Mouse (Mus musculus) 3134 (cell line): ENCODE results near the gene Fhl1.

Source experiments
- DNase-seq: peaks from one replicate; pipeline ENCODE4 v3.0.0-alpha.2; 2011; ENCODE audit warnings: low spot score; ENCODE audit not compliant: insufficient read length; ENCODE audit errors: extremely low read depth

Fhl1 gene

DNA sequence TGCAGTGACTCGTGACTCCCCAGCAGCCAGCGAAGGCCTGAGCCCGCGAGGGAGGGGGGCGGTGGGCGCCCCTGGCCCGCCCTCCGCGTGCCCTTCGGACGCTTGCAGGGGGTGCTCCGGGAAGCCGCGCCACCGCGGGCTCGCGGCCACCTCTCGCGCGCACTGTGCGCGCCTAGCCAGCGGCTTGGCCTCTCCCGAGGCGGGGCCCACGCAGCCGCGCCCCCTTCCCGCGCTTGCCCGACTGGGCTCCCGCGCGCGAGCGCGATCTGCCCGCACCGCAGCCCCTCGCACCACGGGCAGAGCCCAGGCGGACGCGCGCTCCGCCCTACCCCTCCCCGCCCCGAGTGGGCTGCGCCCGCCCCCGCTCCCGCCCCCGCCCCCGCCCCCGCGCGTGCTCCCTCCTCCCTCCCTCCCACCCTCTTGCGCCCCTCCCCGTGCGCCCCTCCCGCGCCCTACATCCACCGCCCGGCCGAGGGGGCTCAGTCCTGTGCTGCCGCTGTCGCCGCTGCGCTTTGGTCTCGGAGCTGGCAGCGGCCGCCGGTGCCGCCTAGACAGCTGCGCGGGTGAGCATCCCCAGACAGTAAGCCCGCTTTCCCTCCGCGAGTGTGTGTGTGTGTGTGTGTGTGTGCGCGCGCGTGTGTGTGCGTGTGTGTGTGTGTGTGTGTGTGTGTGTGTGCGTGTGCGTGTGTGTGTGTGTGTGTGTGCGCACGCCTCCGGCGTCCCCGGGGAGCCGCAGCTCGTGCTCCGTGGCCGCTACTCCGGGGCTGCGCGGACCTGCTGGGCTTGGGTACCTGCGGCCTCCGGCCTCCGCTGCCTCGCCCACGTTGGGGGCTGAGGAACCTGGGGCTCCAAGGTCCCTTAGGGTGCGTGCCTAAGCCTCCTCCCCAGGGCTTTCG, at the start of gene Fhl1:
Fhl1 (plus strand) TSS at position 482 of the 896 bp plus-strand sequence.
- no peak for DNase-seq

DNA sequence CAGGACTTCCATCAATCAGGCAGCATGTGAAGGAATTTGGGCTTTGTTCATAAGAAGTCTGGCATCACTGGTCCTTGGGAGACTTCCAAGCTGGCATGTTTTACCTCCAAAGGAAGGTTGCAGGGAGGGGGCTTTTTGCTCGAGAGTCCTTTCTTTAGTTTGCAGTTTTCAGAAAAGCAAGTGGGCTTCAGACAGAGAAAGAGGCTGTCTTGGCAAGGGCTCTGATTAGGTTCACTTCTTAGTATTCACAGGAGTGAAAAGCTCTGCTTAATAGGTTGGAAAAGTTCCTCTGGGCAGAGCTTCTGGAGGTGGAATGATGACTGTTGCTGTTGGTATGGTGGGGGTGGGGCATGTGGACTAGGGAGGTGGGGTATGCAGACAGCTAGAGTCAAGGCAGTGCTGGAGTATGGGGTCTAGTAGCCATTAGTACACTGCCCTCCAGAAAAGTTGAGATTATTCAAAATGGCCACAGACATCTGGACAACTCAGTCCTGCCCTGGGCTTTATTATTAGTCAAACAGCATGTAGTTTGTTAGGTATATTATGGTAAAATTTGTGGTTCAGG, 49.3 kb upstream of the Fhl1 start:
- DNase-seq, result no peak

DNA sequence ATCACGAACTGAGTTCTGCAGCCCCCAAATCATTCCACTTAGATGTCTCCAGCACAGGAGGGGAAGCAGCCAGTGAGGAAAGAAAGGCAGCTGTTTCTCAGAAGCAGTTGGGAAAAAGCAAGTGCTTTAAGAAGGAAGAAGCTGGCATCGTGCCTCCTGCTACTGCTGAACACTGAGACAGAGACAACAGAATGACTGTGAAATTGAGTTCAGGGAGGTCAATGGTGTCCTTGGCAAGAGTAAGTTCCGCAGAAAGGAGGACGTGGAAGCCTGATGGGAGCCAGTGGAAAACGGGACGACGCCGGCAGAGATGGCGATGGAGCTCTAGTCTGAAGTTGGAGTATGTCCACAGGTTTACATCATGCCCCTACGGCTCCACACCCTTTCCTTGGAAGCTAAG, 48.1 kb upstream of the Fhl1 start:
- no peak for DNase-seq

DNA sequence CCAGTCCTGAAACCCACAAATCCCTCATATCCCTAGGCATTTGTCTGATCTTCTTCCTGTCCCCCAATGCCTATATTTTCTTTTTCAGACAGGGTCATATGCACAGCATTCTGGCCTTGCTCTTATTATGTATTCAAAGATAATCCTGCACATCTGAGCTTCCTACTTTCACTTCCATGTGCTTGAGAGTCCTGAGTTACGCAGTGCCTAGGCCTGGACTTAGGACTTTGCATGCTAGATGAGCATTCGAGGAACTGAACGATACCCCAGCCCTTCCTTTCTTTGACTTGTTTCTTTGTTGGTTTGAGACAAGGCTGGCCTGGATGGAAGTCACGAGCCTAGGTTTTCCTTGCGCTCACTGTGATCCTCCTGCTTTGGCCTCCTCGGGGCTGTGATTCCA, 39.0 kb upstream of the Fhl1 start:
- DNase-seq, result no peak

DNA sequence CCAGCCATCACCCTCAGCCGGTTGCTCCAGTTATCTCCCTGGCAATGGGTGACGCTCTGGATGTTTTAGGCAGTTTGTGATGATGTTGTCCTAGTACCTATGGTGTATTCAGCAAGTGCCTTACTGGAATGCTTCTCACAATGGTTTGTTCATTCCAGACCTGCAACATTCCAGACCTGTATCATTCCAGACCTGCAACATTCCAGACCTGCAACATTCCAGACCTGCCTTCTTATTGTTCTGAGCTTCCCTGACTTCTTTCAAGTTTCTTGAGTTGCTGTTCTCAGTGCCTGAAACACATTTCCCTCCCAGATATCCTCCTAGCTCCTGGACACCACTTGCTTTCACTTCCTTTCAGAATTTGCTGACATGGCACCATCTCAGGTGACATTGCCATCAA, 37.0 kb upstream of the Fhl1 start:
- DNase-seq, result no peak

DNA sequence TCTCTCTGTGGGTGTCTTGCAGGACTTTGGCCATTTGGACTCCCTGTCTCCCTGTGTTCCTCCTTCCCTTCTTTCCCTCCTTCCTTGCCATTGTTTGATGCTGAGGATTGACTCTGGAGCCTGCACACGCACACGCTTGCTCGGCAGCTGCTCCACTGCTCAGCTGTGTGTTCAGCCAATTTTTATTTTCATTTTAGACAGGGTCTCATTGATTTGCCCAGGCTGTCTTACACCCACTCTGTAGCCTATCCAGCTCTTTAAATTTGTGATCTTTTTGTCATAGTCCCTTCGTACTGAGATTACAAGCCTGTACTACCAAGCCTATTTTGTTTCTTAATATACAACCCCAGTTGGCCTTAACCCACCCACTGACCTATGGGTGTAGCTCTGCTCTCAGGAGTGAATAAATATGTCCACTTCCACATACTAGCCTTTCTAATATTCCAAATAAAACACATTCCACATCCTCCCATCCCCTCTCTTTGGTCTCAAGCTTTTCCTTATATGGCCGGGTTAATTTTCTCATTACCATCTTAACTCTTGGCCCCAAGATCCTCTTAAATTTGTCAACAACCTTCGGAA, 34.3 kb upstream of the Fhl1 start:
- DNase-seq, result no peak

DNA sequence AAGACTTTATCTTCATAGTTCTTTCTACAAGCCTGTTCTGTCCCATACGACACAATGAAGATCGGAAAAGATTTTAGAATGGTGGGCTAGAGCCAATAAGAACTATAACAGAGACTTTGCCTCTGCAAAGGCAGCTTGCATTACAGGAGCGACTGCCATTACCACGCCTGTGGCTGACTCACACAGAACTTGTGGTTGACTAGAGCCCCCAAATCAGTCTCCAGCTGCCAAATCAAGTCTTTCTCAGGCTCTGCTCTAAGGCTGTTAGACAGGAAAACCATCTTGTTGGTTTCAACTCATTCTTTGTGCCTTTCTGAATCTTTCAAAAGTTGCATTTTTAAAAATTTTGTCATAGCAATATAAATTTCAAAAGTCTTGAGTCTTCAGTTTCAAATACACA, 33.7 kb upstream of the Fhl1 start:
- DNase-seq, result no peak

DNA sequence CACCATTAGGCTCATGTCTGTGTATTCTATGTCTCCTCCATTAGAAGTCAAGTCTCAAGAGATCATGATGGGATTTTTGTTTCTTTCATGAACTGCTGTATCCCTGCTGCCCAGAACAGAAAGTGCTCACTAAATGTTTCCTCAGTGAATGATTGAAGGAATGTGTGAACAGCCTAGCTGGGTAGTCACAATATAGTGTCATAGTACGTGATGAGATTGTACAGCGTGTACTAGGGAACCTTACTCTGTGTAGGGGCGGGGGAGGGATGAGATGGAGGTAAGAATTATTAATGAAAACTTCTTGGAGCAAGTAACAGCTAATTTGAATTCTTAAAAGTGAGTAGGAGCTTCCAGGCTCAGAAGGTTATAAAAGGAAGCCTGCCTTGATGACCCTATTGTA, 30.3 kb upstream of the Fhl1 start:
- no peak for DNase-seq

DNA sequence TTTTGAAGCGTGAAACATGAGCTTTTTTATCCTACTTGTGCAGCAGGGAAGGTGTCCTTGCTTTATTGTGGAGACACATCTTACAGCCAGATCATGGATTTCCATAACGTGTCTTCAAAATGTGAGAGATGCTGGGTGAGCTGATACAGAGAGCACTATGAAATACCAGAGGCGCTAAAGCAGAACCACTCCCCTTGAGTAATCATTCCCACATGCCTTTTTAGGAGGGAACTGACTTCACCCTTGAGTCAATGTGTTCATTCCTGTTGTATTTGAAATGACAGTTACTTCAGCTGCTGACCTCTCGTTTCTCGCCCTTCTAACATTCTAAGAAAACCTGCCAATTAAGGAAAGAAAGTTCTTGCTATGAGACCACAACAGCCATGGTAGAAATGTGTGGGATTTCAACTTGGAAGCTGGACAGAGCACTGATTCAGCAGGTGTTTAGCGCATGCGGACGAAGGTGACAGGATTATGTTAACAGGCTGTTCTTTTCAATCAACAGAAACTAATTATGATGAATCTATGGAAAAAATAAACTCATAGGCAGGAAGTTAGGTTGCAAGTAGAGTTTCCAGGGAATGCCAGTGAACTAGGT, 27.5 kb upstream of the Fhl1 start:
- no peak for DNase-seq

DNA sequence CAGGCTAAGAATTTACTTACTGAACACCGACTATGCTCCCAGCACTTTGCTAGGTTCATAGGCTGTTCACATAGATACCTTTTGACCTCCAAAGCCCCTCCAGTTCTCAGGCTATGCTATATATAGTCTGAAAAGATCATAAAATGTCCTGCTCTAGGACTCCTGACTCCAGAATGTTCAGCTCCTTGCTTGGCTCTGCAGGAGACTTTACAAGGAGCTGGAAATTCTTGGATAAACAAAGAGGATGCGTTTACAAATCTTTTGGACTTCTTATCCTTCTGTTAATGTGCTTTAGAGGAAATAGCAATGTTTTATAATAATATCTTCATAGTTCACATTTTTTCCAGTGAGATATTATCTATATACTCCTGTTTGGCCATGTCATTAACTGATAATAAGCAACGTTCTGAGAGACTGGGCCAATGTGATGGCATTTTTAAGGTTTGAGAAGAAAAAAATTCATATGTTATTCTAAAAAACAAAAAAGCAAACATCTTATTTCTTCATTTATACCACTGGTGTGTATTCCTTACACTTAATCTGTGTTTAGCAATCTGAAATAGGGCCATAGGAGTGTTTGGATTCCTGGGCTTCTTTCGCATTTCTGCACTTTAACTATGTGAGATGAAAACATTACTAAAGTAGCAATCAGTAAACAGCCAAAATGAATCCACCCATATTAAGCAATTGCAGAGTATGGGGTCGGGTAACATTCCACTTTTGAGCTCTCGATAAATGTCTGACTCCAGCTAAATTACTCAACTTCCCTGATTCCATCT, 22.8 kb upstream of the Fhl1 start:
- DNase-seq, result no peak

DNA sequence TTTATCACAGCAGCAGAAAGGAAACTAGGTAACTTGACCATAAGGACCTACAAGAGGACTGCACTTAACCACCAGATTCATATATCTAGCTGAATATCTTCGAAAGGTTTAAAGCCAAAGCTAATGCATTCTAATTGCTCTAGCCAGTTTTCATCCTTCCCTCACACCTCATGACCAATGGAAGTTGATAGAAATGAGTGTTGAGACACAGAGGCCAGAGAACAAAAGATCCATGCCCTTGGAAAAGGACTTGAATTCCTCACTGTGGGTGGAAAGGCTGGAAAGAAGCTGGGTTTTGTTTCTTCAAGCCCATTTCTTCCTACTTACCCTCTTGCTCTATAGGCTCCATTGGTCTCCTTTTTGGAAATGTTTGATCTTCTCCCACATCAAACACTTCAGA, 21.1 kb upstream of the Fhl1 start:
- no peak for DNase-seq

DNA sequence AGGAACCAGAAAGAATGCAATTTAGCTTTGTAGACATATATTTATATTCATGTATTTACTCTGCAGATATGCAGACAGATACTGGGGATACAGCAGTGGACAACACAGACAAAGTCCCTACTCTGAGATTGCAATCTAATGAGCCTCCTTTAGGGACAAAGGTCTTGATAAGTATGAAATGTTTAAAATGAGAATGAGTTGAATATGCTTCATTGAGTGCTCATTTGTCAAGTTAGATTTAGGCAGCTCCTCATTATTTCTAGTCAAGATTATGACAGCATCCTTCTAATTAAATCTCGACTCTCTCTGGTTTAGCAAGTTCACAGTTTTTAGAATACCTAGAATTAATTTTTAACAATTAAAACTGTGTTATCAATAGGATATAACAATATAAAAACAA, 18.9 kb upstream of the Fhl1 start:
- no peak for DNase-seq

DNA sequence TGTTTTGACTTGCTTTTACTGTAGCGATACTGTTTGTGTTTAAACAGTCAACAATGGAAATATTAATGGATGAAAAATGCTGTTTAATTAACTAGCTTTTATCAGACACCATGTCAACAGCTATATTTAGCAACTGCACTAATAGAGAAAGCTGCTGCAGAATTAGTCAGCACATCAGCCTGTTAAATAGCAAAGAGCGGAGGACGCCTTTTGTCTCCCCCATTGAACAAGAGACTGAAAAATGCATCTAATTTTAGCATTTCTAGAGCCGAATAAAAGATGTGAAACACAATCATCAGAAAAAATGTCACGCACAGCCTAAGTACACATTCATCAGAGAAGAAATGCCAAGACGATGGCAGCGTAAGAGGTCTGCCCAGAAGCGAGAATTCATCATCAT, 9.0 kb upstream of the Fhl1 start:
- DNase-seq, result no peak

DNA sequence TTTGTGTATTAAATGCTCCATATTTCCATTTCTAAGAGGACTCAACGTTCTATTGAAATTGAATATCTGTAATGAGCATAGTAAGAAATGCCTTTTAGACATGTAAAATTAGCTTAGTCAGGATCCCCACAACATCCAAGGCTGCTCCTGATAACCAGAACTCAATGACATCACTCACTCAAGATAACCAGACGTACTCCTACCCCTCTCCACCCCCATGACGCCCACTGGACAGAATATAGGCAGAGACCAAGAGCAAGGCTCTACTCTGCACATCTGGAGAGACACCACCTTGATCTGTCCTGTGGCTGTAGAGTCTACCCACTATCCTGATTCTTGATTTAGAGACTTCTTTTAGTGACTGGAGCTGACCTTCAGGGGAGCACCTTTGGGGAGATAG, 3.1 kb upstream of the Fhl1 start:
- no peak for DNase-seq

DNA sequence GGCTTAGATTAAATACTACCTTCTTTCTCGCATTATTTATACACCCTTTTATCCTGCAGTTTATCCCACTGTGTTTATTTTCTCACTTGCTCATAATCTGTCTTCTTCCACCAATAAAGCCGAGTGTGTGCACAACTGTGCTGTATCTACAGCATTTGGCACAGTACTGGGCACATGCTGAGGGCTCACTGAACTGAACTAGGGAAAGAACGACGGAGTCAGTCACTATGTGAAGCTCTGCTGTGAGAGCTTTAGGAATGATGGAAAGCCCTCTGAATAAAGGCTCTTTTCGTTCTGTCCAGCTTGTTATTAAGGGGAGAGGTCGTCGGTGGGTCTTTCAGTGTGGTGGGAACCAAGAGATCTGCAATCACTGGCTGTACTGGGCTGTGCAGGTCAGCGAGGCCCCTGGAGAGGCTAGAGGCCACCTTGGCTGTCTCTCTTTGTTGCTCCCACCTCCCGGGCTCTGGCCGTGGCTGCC, 720 bp upstream of the Fhl1 start:
- DNase-seq, result no peak

DNA sequence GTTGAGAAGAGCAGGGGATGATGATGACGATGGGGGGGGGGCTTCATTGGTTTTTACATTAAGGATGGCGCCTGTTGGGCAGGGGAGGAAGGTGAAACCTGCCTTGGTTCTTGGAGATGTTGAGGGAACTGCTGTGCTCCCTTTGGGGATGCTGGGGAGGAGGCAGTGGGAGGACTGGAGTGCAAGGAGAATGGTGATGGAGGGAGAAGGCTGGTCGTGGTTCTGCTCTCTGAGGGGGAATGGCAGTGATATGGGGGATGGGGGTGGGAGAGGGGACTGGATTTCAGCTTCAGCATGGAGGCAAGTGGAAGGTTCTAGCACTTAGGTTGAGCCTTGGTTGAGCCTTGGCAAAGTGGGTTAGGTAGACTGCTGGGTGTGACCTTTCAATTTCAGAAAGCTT, 814 bp downstream of the Fhl1 start:
- DNase-seq, result no peak

DNA sequence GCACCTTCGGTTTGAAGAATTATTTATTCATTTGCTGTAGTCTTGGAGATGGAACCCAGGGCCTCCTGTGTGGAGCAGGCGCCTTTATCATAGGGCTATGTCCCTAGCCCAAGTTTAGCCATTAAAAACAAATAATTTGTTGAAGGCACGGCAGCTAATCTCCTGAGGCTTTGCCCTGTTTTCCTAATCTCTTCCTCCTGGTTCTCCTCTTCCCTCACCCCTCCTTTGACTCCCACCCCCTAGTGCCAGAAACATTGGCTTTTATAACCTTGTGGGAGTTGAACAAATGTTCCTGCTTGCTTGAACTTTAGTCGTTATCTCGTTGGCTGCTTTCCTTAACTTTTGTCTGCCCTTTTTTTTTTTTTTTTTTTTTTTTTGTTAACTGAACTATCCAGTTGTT, 2.8 kb downstream of the Fhl1 start:
- no peak for DNase-seq

DNA sequence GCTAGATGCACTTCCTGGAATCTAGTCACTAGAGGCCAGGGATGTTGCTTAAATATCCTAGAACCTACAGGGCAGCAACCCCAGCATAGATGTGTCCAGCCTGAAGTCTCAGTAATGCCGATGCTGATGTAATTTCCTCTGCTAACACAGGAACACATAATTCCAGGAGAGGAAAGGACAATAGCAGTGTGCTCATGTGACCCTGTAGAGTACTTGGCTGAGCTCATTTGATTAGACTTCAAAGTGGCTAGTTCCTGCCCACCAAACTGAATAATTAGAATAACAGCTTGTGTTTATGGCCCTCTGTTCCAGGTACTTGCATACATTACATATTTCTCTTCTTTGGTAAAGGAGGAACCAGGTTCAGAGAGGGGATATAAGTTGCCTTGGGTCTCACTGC, 4.6 kb downstream of the Fhl1 start:
- DNase-seq, result no peak

DNA sequence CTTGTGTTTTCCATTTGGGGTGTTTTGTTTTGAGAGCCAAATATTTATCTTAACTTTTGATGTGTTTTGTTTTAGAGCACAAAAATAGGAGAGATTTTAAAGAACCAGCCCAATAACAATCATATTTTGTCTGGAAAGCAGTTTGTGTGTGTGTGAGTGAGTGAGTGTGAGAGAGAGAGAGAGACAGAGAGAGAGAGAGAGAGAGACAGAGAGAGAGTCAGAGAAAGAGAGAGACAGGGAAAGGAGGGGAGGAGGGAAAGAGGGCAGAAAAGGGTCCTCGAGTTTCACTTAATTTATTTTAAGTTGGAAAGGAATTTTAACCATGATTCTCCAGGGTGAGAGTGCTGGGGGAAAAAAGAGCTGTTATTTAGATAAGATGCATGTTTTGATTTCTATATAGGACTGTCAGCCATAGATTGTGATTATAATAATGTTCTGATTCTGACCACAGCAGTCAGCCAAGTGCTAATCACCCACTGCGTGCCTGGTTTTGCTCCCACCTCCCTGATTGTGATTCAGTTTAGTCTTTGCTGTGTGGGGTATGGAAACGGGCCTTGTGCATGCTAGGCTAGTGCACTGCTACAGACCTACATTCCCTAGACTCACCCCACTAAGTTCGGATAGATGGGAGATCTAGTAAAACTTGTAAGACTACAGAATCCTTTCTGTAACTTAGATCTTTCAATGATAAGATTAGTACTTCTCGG, 6.4 kb downstream of the Fhl1 start:
- DNase-seq, result no peak

DNA sequence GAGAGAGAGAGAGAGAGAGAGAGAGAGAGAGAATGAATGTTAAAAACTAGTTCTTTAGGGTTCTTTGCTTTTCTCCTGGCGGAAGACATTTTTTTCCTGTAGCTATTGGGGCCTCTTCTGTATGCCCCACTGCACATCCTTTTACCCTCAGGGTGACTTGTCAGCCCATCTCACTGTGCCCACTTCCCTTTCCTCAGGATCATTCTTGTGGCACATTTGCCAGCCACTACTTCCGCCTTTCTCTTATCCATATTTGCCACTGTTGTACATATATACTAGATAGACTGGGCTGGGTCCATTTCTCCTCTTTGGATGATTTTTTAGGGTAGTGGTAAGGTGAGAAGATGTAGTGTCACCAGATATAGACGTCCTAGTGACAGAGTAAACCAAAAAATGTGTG, 9.8 kb downstream of the Fhl1 start:
- no peak for DNase-seq
